Mouse (Mus musculus) kidney, postnatal 36 days (tissue): ENCODE data around the gene Myo6.

Experiments
- DNase-seq, 2 experiments: peaks; one replicate each; pipeline ENCODE4 v3.0.0; 2021 to 2022; ENCODE audit warnings: mixed read lengths in 2 of 2

The Myo6 gene

GRCm38 (mm10) chr9:80241719-80242118 lies 76.9 kb downstream of the Myo6 start:
- peak; percentile 55 to 65 for DNase-seq

GRCm38 (mm10) chr9:80252146-80252545 lies 87.3 kb downstream of the Myo6 start:
- no peak for DNase-seq

GRCm38 (mm10) chr9:80253241-80253640 lies 88.4 kb downstream of the Myo6 start:
- DNase-seq: no peak

- no peak for DNase-seq
Measured at GRCm38 (mm10) chr9:80256561-80256960, 91.7 kb downstream of the Myo6 start.

GRCm38 (mm10) chr9:80258396-80258795 lies 93.6 kb downstream of the Myo6 start:
- peak; percentile 34 to 64 for DNase-seq

- DNase-seq: no peak
Measured at GRCm38 (mm10) chr9:80260905-80261304, 96.1 kb downstream of the Myo6 start.

- peak in 1 of 2 experiments; percentile 14 for DNase-seq
Measured at GRCm38 (mm10) chr9:80262367-80263026, 97.7 kb downstream of the Myo6 start.

- DNase-seq: no peak
Measured at GRCm38 (mm10) chr9:80266086-80266485, 101.3 kb downstream of the Myo6 start.

- DNase-seq: no peak
Measured at GRCm38 (mm10) chr9:80266507-80266906, 101.7 kb downstream of the Myo6 start.

GRCm38 (mm10) chr9:80269596-80269995 lies 104.8 kb downstream of the Myo6 start:
- DNase-seq: peak; percentile 51 to 68

- DNase-seq: no peak
Measured at GRCm38 (mm10) chr9:80272951-80273350, 108.1 kb downstream of the Myo6 start.

- no peak for DNase-seq
Measured at GRCm38 (mm10) chr9:80275053-80275771, 110.4 kb downstream of the Myo6 start.

- no peak for DNase-seq
Measured at GRCm38 (mm10) chr9:80275772-80276134, 110.9 kb downstream of the Myo6 start.

GRCm38 (mm10) chr9:80277157-80277556 lies 112.3 kb downstream of the Myo6 start:
- no peak for DNase-seq

GRCm38 (mm10) chr9:80277770-80278169 lies 112.9 kb downstream of the Myo6 start:
- no peak for DNase-seq

- DNase-seq: no peak
Measured at GRCm38 (mm10) chr9:80280724-80281123, 115.9 kb downstream of the Myo6 start.

GRCm38 (mm10) chr9:80282426-80282825 lies 117.6 kb downstream of the Myo6 start:
- no peak for DNase-seq

GRCm38 (mm10) chr9:80284539-80285174 lies 119.8 kb downstream of the Myo6 start:
- DNase-seq: no peak

- DNase-seq: no peak
Measured at GRCm38 (mm10) chr9:80286845-80287244, 122.0 kb downstream of the Myo6 start.

GRCm38 (mm10) chr9:80293056-80293584 lies 128.3 kb downstream of the Myo6 start:
- DNase-seq: no peak

- DNase-seq: no peak
Measured at GRCm38 (mm10) chr9:80296086-80296485, 131.3 kb downstream of the Myo6 start.

- DNase-seq: no peak
Measured at GRCm38 (mm10) chr9:80299031-80299430, 134.2 kb downstream of the Myo6 start.

- DNase-seq: peak; percentile 14 to 59
Measured at GRCm38 (mm10) chr9:80303518-80303917, 138.7 kb downstream of the Myo6 start.

GRCm38 (mm10) chr9:80306390-80306789 lies 141.6 kb downstream of the Myo6 start:
- DNase-seq: no peak
